21 mouse cellular contexts compared by ENCODE assay signal in the genomic region with DNA sequence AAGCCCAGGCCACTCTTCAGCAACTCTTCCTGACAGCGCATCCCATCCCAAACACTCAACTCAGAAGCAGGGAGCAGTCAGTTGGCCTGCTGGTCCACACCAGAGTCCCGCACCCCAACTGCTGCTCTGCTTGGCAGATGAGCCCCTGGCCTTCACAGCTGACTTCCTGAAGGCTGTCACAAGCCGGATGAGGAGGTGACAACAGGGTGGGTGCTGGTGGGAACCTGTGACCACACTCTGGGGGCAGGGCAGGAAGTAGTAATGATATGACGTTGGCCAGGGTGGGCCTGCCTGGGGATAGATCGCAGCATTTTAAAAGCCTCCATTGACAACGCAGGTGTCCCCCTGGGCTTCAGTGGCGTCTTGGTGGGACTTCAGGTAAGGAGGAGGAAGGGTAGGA. TPM values are rescaled to one million over a fixed set of nuclear protein-coding genes. Genes with fewer than 3 reads are reported as not detected.
DNase-seq lines count a peak whose midpoint lies in the region; ATAC-seq and TF ChIP-seq lines count a peak whose summit lies in the region.
"Had no signal": no experiment of that assay in that cellular context is flagged by ENCODE, and none has a peak within 500 bp of the region (broad histone marks: within the 10 kb centered on the region; RNA-seq: fewer than 3 reads in every experiment).

TSS of gene Prf1 (plus strand) at position 357 of the 400 bp plus-strand sequence.

- no peaks in the 10 kb centered on the region; the same call in 1 of the 2 replicates for H3K27me3 ChIP-seq in liver, postnatal 0 days (ENCODE audit: insufficient read depth, low read length)
- H3K27me3 ChIP-seq in liver, embryonic 11.5 days (replicated peaks; ENCODE audit: control insufficient read depth, insufficient read depth, low read length): no peaks in the 10 kb centered on the region
- no peaks in the 10 kb centered on the region for H3K27me3 ChIP-seq in hindbrain, embryonic 16.5 days (replicated peaks; ENCODE audit: control insufficient read depth, insufficient read depth, low read length)
- H3K27me3 ChIP-seq: embryonic facial prominence, embryonic 15.5 days; midbrain, embryonic 15.5 days had no signal

- intact Hi-C loops in left cerebral cortex, adult 2 months (cut with DNase I): no loop called here

- no peaks in the 10 kb centered on the region for H3K36me3 ChIP-seq in liver, postnatal 0 days (replicated peaks; ENCODE audit: insufficient read depth, low read length)
- H3K36me3 ChIP-seq in liver, embryonic 11.5 days (ENCODE audit: control insufficient read depth, insufficient read depth, low read length): no peaks in the 10 kb centered on the region
- H3K36me3 ChIP-seq in hindbrain, embryonic 16.5 days (ENCODE audit: control insufficient read depth, insufficient read depth, low read length): no peaks in the 10 kb centered on the region
- H3K36me3 ChIP-seq: embryonic facial prominence, embryonic 15.5 days; midbrain, embryonic 15.5 days had no signal

- no peak for ATAC-seq in liver, postnatal 0 days
- ATAC-seq in liver, embryonic 11.5 days (replicated peaks; ENCODE audit: low FRiP score): no peak
- ATAC-seq in common myeloid progenitor, adult 5-6 weeks (replicated peaks; ENCODE audit: low read depth, poor library complexity, severe bottlenecking): peak; percentile 85
- ATAC-seq in hindbrain, embryonic 16.5 days: no peak
- ATAC-seq: forebrain, embryonic 14.5 days; midbrain, embryonic 15.5 days had no signal

- no peak for TF ChIP-seq CTCF in liver, postnatal 0 days (IDR thresholded peaks at IDR 0.05; ENCODE audit: low read depth)
- no peak for TF ChIP-seq CTCF in left cerebral cortex, adult 2 months (IDR thresholded peaks at IDR 0.05)

- no peak within 1 kb of the TSS for H3K27ac ChIP-seq in liver, postnatal 0 days (ENCODE audit: low read depth)
- no peak within 1 kb of the TSS for H3K27ac ChIP-seq in liver, embryonic 11.5 days (ENCODE audit: low read depth, low read length)
- H3K27ac ChIP-seq in left cerebral cortex, adult 2 months: no peak within 1 kb of the TSS
- no peak within 1 kb of the TSS for H3K27ac ChIP-seq in hindbrain, embryonic 16.5 days (ENCODE audit: low read depth, low read length)
- H3K27ac ChIP-seq: embryonic facial prominence, embryonic 15.5 days; heart, adult 2 months; macrophage; midbrain, embryonic 15.5 days had no signal

- H3K9ac ChIP-seq in liver, postnatal 0 days (replicated peaks): no peak within 1 kb of the TSS
- H3K9ac ChIP-seq in liver, embryonic 11.5 days (ENCODE audit: low read depth, low read length): no peak within 1 kb of the TSS
- no peak within 1 kb of the TSS for H3K9ac ChIP-seq in hindbrain, embryonic 16.5 days (ENCODE audit: low read depth, low read length)
- H3K9ac ChIP-seq: embryonic facial prominence, embryonic 15.5 days; midbrain, embryonic 15.5 days had no signal

- 36% methylated on average over 7 of the region's 7 CpGs for WGBS in liver, postnatal 0 days (ENCODE audit: insufficient replicate concordance)
- 45% methylated on average over 7 of the region's 7 CpGs for WGBS in liver, embryonic 11.5 days
- WGBS in hindbrain, embryonic 16.5 days: 90% methylated on average over 7 of the region's 7 CpGs

- no peak for TF ChIP-seq EP300 in liver, postnatal 0 days (IDR thresholded peaks at IDR 0.05; ENCODE audit: low read depth)

- 0 out of 2 replicates have a peak within 1 kb of the TSS, but pooled peaks have one; percentile 9 for H3K4me2 ChIP-seq in liver, postnatal 0 days (ENCODE audit: low read depth, low read length)
- H3K4me2 ChIP-seq in liver, embryonic 11.5 days: no peak within 1 kb of the TSS
- no peak within 1 kb of the TSS for H3K4me2 ChIP-seq in hindbrain, embryonic 16.5 days (ENCODE audit: low read length)
- H3K4me2 ChIP-seq: embryonic facial prominence, embryonic 15.5 days; midbrain, embryonic 15.5 days had no signal

- no peaks in the 10 kb centered on the region for H3K9me3 ChIP-seq in liver, postnatal 0 days (ENCODE audit: low read length)
- H3K9me3 ChIP-seq in liver, embryonic 11.5 days (ENCODE audit: control insufficient read depth, low read length): no peaks in the 10 kb centered on the region
- no peaks in the 10 kb centered on the region for H3K9me3 ChIP-seq in hindbrain, embryonic 16.5 days (ENCODE audit: control insufficient read depth, low read length)
- H3K9me3 ChIP-seq: embryonic facial prominence, embryonic 15.5 days; midbrain, embryonic 15.5 days had no signal

- no peaks in the 10 kb centered on the region for H3K4me1 ChIP-seq in liver, postnatal 0 days (ENCODE audit: insufficient read depth)
- H3K4me1 ChIP-seq in liver, embryonic 11.5 days (replicated peaks; ENCODE audit: control insufficient read depth, insufficient read depth, low read length): 0 out of 2 replicates have a peak, but pooled peaks cover 3% of the 10 kb centered on the region
- H3K4me1 ChIP-seq in hindbrain, embryonic 16.5 days (ENCODE audit: control insufficient read depth, insufficient read depth, low read depth, low read length): no peaks in the 10 kb centered on the region
- H3K4me1 ChIP-seq: embryonic facial prominence, embryonic 15.5 days; midbrain, embryonic 15.5 days had no signal

- no peak within 1 kb of the TSS for H3K4me3 ChIP-seq in liver, postnatal 0 days (ENCODE audit: low read depth, low read length)
- no peak within 1 kb of the TSS for H3K4me3 ChIP-seq in liver, embryonic 11.5 days (ENCODE audit: low read depth, low read length)
- no peak within 1 kb of the TSS for H3K4me3 ChIP-seq in left cerebral cortex, adult 2 months
- no peak within 1 kb of the TSS for H3K4me3 ChIP-seq in hindbrain, embryonic 16.5 days (ENCODE audit: low read length)
- H3K4me3 ChIP-seq: embryonic facial prominence, embryonic 15.5 days; heart, adult 2 months; midbrain, embryonic 15.5 days had no signal

- DNase-seq in liver, postnatal 0 days: no peak
- DNase-seq in liver, embryonic 11.5 days (ENCODE audit: low spot score): no peak
- peak; percentile 87 to 94 for DNase-seq in natural killer cell, adult 2 months (ENCODE audit: low spot score in 2 of 2)
- peak; percentile 70 to 73 for DNase-seq in thymus, postnatal 10 days (ENCODE audit: low spot score in 2 of 2)
- no peak for DNase-seq in kidney, postnatal 25 days
- no peak for DNase-seq in left cerebral cortex, adult 2 months (ENCODE audit: extremely low spot score in 1 of 2, low spot score in 2 of 2)
- DNase-seq: adrenal gland, postnatal 36 days; heart, adult 2 months; kidney, adult 11 months; retina, postnatal 1 day had no signal

RNA-seq across cellular contexts. Expression of gene Prf1, which starts in this region (rescaled TPM):
- polyA plus RNA-seq in liver, postnatal 0 days (2015; fragmentation: Nextera tagmentation; extraction: Ambion mirVana): 0.13 and 0.21 TPM in 2 replicates
- polyA plus RNA-seq in liver, embryonic 11.5 days (2014; fragmentation: Nextera tagmentation; extraction: Ambion mirVana): 0.06 and 0.19 TPM in 2 replicates
- total RNA-seq in common myeloid progenitor, adult 5-6 weeks (2017): not detected in 2 replicates
- not detected for total RNA-seq in left cerebral cortex, adult 2 months (2021)
- polyA plus RNA-seq in hindbrain, embryonic 16.5 days (2015; fragmentation: Nextera tagmentation; extraction: Ambion mirVana): 0.07 TPM in 1 of 2 replicates, not detected in the other
- total RNA-seq: layer of hippocampus, adult 18-20 months; left cerebral cortex, postnatal 14 days; MEL had no signal
- polyA plus RNA-seq: cortical plate, adult 2 months; embryonic facial prominence, embryonic 15.5 days; forebrain, embryonic 14.5 days; macrophage; neural tube, embryonic 14.5 days had no signal

Comparison
In these comparisons a context has a peak if more than half of its experiments do, and no peak if none do; other contexts are left out.
1. Peak in ATAC-seq in common myeloid progenitor, adult 5-6 weeks; RNA of the gene not detected or under 1 TPM.
2. DNase-seq: peak in natural killer cell, adult 2 months (2 of 2) and thymus, postnatal 10 days (2 of 2); none in liver, postnatal 0 days (single experiment), liver, embryonic 11.5 days (single experiment), kidney, postnatal 25 days (0 of 2) and left cerebral cortex, adult 2 months (0 of 2).